Mouse (Mus musculus) intestine, embryonic 16.5 days (tissue): Measurements from ENCODE around the gene Olfr385. TPM values are rescaled to one million over a fixed set of nuclear protein-coding genes. Genes with fewer than 3 reads are reported as not detected.
"Not testable (repeated sequence)": the region's sequence is repeated elsewhere in the genome, so short reads cannot be mapped to it uniquely, and the experiment has no call there.

Experiments used
- ATAC-seq: fragments of 200-750 bp; cut with Nextera tagmentation; 2 replicates; pipeline ENCODE4 v1.8.0; 2017; ENCODE audit warnings: moderate TSS enrichment, moderate library complexity
- H3K27ac ChIP-seq: fragments of 300-500 bp; sonication (generic); 2 replicates; pipeline ENCODE4 v1.5.1; 2014; ENCODE audit warnings: mild to moderate bottlenecking, low read length
- H3K27me3 ChIP-seq: fragments of 300-500 bp; sonication (generic); replicated peaks from 2 replicates; pipeline ENCODE4 v1.6.1; 2014; ENCODE audit warnings: low read length, control low read depth, mixed read lengths; ENCODE audit not compliant: control insufficient read depth, insufficient read depth
- H3K36me3 ChIP-seq: fragments of 300-500 bp; sonication (generic); 2 replicates; pipeline ENCODE4 v1.6.1; 2014; ENCODE audit warnings: low read length, control low read depth; ENCODE audit not compliant: control insufficient read depth, insufficient read depth
- H3K4me1 ChIP-seq: fragments of 300-500 bp; sonication (generic); 2 replicates; pipeline ENCODE4 v1.6.1; 2014; ENCODE audit warnings: low read length, control low read depth, mixed read lengths; ENCODE audit not compliant: control insufficient read depth, insufficient read depth
- H3K4me2 ChIP-seq: fragments of 300-500 bp; sonication (generic); 2 replicates; pipeline ENCODE4 v1.6.1; 2014; ENCODE audit warnings: low read depth, low read length, control low read depth
- H3K4me3 ChIP-seq: fragments of 300-500 bp; sonication (generic); 2 replicates; pipeline ENCODE4 v1.5.1; 2014; ENCODE audit warnings: mild to moderate bottlenecking, low read length
- H3K9ac ChIP-seq: fragments of 300-500 bp; sonication (generic); 2 replicates; pipeline ENCODE4 v1.6.1; 2014; ENCODE audit warnings: low read depth, low read length
- H3K9me3 ChIP-seq: fragments of 300-500 bp; sonication (generic); 2 replicates; pipeline ENCODE4 v1.6.1; 2016; ENCODE audit warnings: low read length, control low read depth; ENCODE audit not compliant: control insufficient read depth
- WGBS: fragments of 180-500 bp; shearing (Covaris S2); extraction: QIAGEN DNeasy Blood & Tissue Kit; methylation state at CpG from one replicate; pipeline ENCODE4 v1.1.7; 2014; 5-methylcytosine and 5-hydroxymethylcytosine counted together
- polyA plus RNA-seq: library from polyadenylated mRNA; unstranded; fragments of >200 nt; fragmentation: Nextera tagmentation; extraction: Ambion mirVana; gene quantifications from 2 replicates; pipeline ENCODE4 v1.2.1, GENCODE M21; 2015

The Olfr385 gene
- polyA plus RNA-seq = not detected in 2 replicates

GRCm38 (mm10) chr11:73592908-73593307 lies at the start of gene Olfr385:
TSS of gene Olfr385 (minus strand) at chr11:73593008.
- Histone ChIP-seq H3K36me3 (no peaks in the 10 kb centered on the region), H3K9me3 (no peaks in the 10 kb centered on the region), H3K4me1 (no peaks in the 10 kb centered on the region), H3K4me2 (no peak within 1 kb of the TSS), H3K9ac (no peak within 1 kb of the TSS), H3K27me3 (no peaks in the 10 kb centered on the region), H3K27ac (no peak within 1 kb of the TSS), H3K4me3 (no peak within 1 kb of the TSS)
- no peak for ATAC-seq

- Histone ChIP-seq H3K9ac (no peak within 1 kb of the TSS), H3K36me3 (no peaks in the 10 kb centered on the region), H3K27me3 (no peaks in the 10 kb centered on the region), H3K4me3 (no peak within 1 kb of the TSS), H3K4me1 (no peaks in the 10 kb centered on the region), H3K4me2 (no peak within 1 kb of the TSS), H3K27ac (no peak within 1 kb of the TSS), H3K9me3 (no peaks in the 10 kb centered on the region)
- ATAC-seq = no peak
These were observed 5.5 kb upstream of the Olfr385 start, which contains the start of gene Olfr384 for GRCm38 (mm10) chr11:73598294-73598693. TSS of gene Olfr384 (plus strand) at chr11:73598594.

GRCm38 (mm10) chr11:73583188-73583587 lies 9.6 kb downstream of the Olfr385 start:
- H3K9ac ChIP-seq, H3K27me3 ChIP-seq, H3K36me3 ChIP-seq, H3K4me3 ChIP-seq, H3K4me2 ChIP-seq, H3K27ac ChIP-seq, ATAC-seq, H3K9me3 ChIP-seq, H3K4me1 ChIP-seq: not testable (repeated sequence)
- WGBS = 57% methylated on average over 1 of the region's 1 CpGs

- no peak for ATAC-seq
- Histone ChIP-seq H3K4me3 (no peak overlapping the region), H3K36me3 (no peaks in the 10 kb centered on the region), H3K4me2 (no peak overlapping the region), H3K27me3 (no peaks in the 10 kb centered on the region), H3K27ac (no peak overlapping the region), H3K4me1 (no peaks in the 10 kb centered on the region), H3K9me3 (no peaks in the 10 kb centered on the region), H3K9ac (no peak overlapping the region)
These were observed 12.9 kb downstream of the Olfr385 start for GRCm38 (mm10) chr11:73579871-73580270.

Other genes starting within 250 kb of the Olfr385 start
- not detected in 2 replicates for gene Olfr20, start 242.2 kb downstream of the Olfr385 start, polyA plus RNA-seq
- not detected in 2 replicates for gene Olfr376, start 221.8 kb downstream of the Olfr385 start, polyA plus RNA-seq
- not detected in 2 replicates for gene Olfr1, start 193.4 kb downstream of the Olfr385 start, polyA plus RNA-seq
- not detected in 2 replicates for gene Olfr378, start 164.5 kb downstream of the Olfr385 start, polyA plus RNA-seq
- gene Olfr380, start 135.5 kb downstream of the Olfr385 start, polyA plus RNA-seq = not detected in 2 replicates
- gene Olfr381, start 101.4 kb downstream of the Olfr385 start, polyA plus RNA-seq = not detected in 2 replicates
- gene Olfr382, start 75.8 kb downstream of the Olfr385 start, polyA plus RNA-seq = not detected in 2 replicates
- not detected in 2 replicates for gene Olfr384, start 5.6 kb upstream of the Olfr385 start, polyA plus RNA-seq
- gene Zfp735, start 95.8 kb upstream of the Olfr385 start, polyA plus RNA-seq = not detected in 2 replicates
- gene Olfr389, start 187.7 kb upstream of the Olfr385 start, polyA plus RNA-seq = not detected in 2 replicates
- gene Olfr390, start 190.0 kb upstream of the Olfr385 start, polyA plus RNA-seq = not detected in 2 replicates
- gene Olfr391-ps, start 210.0 kb upstream of the Olfr385 start, polyA plus RNA-seq = not detected in 2 replicates
- gene Olfr392, start 224.0 kb upstream of the Olfr385 start, polyA plus RNA-seq = not detected in 2 replicates